Mouse (Mus musculus): Measurements from ENCODE around the gene Rnf24. TPM values are rescaled to one million over a fixed set of nuclear protein-coding genes. Genes with fewer than 3 reads are reported as not detected.
"Not testable (repeated sequence)": the region's sequence is repeated elsewhere in the genome, so short reads cannot be mapped to it uniquely, and the experiment has no call there.

The Rnf24 gene
- total RNA-seq, 1 experiment from 2014 or later, result 6.2 TPM

DNA sequence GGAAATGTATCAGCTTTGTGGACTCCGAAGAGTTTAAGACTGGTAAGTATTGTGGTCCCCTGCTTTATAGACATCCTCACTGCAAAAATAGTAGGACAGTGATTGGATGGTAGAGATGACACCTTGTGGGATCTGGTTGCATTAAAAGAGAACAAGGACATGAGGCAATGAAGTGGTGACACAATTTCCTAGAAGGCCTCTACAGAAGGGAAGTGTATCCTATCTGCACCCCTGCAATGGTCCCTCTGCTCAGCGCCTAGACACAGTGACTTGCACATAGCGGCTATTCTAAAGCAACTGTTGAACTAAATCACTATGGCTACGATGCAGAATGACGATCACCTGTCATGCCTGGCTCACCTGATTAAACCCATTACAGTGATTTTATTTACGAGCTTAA lies 15.1 kb downstream of the Rnf24 start:
- DNase-seq, result no peak

GRCm38 (mm10) chr2:131330548-131330947 lies 22.1 kb downstream of the Rnf24 start:
- DNase-seq, result no peak

DNA sequence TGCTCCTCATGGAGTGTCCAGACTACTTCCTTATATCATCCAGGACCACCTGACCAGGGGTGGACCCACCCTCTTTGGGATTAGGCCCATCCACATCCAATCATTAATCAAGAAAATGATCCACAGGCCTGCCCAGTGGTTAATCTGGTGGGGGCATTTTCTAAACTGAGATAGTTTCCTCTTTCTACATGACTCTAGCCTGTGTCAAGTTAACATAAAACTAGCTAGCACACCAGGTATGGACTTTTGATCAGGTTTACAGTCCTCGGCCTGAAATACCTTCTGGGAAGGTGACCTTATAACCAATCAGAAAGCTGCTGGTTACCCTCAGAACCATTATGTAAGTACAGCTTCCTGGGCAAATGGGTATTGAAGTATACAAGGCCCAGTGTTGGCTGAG lies 23.7 kb downstream of the Rnf24 start:
- DNase-seq, result no peak

DNA sequence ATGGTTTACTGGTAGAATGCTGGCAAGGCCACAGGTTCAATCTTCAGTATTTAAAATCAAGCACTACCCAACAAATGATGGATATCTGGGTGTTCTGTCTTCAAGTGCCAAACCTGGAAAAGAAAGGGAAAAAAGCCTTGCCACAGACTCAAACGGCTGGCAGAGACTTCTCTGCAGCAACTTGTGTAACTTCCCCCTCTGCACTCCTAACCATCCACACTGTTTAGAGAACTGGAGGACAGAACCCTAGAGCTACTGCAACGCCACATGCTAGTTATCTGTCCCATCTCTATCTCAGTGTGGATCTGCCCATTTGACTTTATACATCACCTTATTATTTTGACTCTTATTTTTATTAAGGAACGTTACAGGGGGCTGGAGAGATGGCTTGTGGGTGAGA lies 26.6 kb downstream of the Rnf24 start:
- no peak for DNase-seq

DNA sequence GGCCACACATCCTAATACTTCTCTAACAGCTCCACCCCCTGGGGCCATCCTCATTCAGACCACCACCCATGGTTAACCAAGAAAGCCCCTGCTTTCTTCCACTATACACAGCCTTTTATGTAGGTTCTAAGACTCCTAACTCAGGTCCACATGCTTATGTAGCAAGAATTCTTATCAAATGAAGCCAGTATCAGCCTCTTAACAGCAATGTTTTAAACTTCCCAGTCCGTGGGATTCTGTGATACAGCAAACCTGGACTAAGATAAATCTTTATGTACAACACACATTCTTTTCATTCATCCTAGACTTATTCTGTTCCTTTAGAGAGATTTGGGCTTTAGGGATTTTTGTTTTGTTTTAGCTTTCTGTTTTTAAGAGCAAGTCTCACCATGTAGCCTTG lies 29.0 kb downstream of the Rnf24 start:
- DNase-seq, result no peak

- not testable (repeated sequence) for DNase-seq
Observed at GRCm38 (mm10) chr2:131321192-131321591, 31.5 kb downstream of the Rnf24 start.

- no peak for DNase-seq
Observed at GRCm38 (mm10) chr2:131319401-131319800, 33.3 kb downstream of the Rnf24 start.

DNA sequence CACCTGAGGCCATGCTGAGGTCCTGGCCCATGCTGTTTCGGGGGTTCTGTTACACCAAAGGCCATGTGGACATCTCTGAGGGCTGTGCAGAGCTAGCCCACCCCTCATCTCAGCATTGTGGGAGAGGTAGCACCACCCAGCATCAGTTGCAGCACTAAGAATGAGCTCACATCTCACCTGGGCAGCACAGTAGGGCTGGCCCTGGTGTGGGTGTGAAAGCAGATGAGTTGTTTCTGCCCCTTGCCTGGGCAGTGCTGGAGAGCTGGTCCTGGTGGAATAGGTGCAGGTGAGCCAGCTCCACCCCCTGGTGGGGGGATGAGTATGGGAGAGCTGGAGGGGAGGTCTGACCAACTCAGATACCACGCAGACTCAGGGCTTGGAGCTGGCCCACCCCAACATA lies 36.5 kb downstream of the Rnf24 start:
- DNase-seq, result no peak

GRCm38 (mm10) chr2:131309296-131309695 lies 43.4 kb downstream of the Rnf24 start:
- no peak for DNase-seq

GRCm38 (mm10) chr2:131307822-131308221 lies 44.9 kb downstream of the Rnf24 start:
- no peak for DNase-seq

DNA sequence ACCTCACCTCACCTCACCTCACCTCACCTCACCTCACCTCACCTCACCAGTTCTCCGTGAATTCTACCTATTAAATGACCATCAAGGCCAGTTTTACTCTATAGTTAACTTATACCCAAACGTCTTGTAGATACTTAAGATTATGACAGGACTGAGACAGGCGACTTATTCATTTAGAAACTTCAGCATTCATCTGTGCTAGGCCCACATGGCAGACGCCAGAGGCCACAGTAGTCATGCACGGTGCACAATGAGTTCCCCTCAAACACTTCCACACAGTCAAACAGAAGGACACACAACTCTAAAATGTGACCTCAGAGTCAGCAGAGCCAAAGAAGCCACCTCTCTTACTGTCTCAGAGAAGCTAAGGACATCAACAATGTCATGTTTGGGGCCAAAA lies 45.3 kb downstream of the Rnf24 start:
- no peak for DNase-seq

GRCm38 (mm10) chr2:131305226-131305625 lies 47.5 kb downstream of the Rnf24 start:
- DNase-seq, result not testable (repeated sequence)

DNA sequence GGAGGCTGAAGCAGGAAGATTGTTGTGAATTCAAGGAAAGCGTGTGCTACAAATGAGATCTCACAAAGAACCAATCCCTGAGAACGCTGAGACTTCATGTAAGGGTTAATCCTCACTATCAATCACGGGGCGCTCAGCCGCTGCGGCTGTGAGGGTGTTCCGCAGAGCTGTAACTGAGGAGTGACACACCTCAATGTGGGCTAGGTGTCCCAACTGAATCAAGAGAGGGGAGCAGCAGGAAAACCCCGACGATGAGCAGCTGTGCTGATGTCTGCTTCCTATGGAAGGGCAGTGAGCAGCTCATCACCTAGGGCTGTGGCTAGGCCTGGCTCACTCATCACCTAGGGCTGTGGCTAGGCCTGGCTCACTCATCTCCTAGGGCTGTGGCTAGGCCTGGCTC lies 48.2 kb downstream of the Rnf24 start:
- DNase-seq, result no peak

GRCm38 (mm10) chr2:131301635-131302034 lies 51.1 kb downstream of the Rnf24 start:
- DNase-seq, result no peak

DNA sequence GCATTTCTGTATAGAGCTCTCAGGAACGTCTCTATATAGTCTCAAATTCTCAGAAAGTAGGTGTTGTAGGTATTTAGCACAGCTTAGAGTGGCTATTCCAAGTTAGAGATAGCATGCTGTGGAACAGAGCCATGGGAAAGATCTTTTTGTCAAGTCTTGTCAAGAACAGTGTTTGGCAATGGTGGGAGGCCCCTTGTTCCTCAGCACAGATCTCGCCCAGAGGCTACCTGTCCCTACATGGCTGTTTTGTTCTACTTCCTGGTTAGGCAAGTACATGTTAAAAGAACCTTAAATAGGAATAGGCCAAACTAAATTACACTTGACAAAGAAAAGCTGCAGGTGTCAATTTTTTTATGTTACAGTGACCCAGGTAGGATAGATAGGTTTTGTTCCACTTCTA lies 52.2 kb downstream of the Rnf24 start:
- DNase-seq, result no peak

DNA sequence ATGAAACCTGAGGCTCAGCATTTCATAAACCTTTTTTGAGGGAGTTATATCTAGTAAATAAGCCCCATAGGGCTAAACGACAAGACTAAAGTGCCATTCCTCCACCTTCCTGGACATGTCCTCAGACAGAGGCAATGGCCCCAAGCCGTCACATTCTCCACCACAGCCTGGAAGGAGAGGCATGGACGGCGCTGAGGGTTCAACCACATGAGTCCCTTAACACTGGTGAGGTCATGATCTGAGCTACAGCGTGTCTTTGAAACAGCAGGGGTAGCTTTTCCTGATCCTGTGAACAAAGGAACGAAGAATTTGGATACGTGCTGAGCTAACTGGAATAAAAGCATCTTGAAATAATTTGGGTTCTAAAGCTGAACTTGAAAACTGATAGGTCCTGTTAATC lies 54.0 kb downstream of the Rnf24 start:
- not testable (repeated sequence) for DNase-seq

- no peak for DNase-seq
Observed at GRCm38 (mm10) chr2:131296746-131297261, 55.9 kb downstream of the Rnf24 start.

DNA sequence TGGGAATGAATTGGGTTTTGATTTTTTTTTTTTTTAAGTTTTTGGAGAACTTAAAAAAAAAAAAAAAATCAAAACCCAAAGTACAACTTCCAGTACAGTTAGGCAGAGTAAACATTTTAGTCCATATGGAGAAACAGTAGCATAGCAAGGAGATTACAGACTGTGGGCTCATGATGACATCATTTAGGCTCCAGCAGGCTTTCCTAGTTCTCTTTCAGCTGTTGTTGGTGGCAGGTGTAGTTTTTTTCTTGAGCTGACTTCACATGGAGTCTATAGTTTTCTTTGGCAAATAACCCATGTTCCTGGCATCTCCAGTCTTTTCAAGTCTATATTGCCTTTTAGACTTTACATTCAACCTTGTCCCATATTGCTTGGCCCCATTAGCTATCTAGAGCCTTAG lies 62.0 kb downstream of the Rnf24 start:
- no peak for DNase-seq

DNA sequence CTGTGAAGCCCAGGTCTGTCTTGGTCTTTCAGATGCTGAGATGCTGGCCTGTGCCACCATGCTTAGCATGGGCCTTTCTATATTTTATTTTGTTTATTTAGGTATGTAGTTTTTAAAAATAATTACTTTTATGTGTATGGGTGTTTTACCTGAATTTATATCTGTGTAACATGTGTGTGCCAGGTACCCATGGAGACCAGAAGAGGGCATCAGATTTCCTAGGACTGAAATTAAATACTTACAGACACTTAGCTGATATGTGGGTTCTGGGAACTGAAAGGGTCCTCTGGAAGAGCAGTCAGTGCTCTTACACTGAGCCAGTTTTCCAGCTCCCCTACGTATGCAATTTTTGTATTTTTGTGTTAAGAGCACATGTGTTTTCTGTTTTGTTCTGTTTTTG lies 66.4 kb downstream of the Rnf24 start:
- DNase-seq, result no peak

- no peak for DNase-seq
Observed at GRCm38 (mm10) chr2:131281596-131281995, 71.1 kb downstream of the Rnf24 start.

- DNase-seq, result no peak
Observed at GRCm38 (mm10) chr2:131276722-131277121, 76.0 kb downstream of the Rnf24 start.

DNA sequence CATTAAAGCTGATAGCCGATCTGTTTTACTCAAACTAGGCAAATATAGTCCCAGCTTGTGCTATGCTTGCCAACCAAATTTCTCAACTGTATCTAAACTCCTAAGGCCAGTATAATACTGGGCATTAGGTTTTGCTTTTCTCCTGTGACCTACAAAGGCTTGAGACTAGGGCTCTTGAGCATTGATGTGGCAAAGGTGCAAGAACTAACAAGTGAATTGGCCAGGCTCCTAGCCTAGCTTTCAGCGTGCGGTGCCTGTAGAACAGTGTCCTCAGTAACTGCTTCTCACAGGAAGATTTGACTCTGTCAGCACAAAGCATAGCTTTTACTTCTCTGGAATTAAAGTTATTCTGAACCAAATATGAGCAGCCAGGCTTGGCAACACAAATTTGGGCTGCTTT lies 77.2 kb downstream of the Rnf24 start:
- DNase-seq, result no peak

DNA sequence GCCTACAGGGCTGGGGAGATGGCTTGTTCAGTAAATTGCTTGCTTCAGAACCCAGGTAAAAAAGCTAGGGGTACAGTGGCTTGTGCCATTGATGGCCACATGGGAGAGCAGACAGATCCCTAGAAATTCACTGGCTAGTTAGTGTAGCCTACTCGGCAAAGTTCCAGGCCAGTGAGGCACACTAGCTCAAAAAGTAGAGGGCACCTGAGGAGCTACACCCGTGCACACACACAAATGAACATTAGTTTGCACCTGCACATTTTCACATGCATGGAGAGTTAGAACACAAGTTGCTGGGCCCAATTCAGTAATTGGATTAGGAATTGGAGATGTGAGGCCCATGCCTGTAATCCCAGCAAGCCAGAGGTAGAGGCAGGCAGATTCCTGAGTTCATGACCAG lies 87.6 kb downstream of the Rnf24 start:
- DNase-seq, result no peak

GRCm38 (mm10) chr2:131264027-131264426 lies 88.7 kb downstream of the Rnf24 start:
- no peak for DNase-seq
